ENCODE assay signal across 10 mouse cellular contexts in genomic region chr14:43987404-43987803, GRCm38 (mm10). TPM values are rescaled to one million over a fixed set of nuclear protein-coding genes. Genes with fewer than 3 reads are reported as not detected.
DNase-seq lines count a peak whose midpoint lies in the region; ATAC-seq and TF ChIP-seq lines count a peak whose summit lies in the region.
"Not testable (repeated sequence)": the region's sequence is repeated elsewhere in the genome, so short reads cannot be mapped to it uniquely, and the experiment has no call there.
"Had no signal": no experiment of that assay in that cellular context is flagged by ENCODE, and none has a peak within 500 bp of the region (broad histone marks: within the 10 kb centered on the region; RNA-seq: fewer than 3 reads in every experiment).

No protein-coding gene starts in this region.

- CTCF ChIA-PET in Patski (lab: Charles Lee): not testable (repeated sequence)

- not testable (repeated sequence) for H3K4me2 ChIP-seq in hindbrain, embryonic 14.5 days (replicated peaks)

- H3K27me3 ChIP-seq in Patski; hindbrain, embryonic 14.5 days (ENCODE audit: control insufficient read depth, insufficient read depth, low read length): not testable (repeated sequence)

- not testable (repeated sequence) for H3K4me1 ChIP-seq in hindbrain, embryonic 14.5 days (replicated peaks; ENCODE audit: control insufficient read depth, insufficient read depth, low read length)

- POLR2A ChIA-PET in Patski (lab: Charles Lee): not testable (repeated sequence)

- not testable (repeated sequence) for H3K36me3 ChIP-seq in hindbrain, embryonic 14.5 days (replicated peaks; ENCODE audit: control insufficient read depth, insufficient read depth)

- not testable (repeated sequence) for H3K9ac ChIP-seq in hindbrain, embryonic 14.5 days

- in situ Hi-C loops in Patski (cut with MboI; ENCODE audit: low pct_unique_long_range_greater_than_20kb): not testable (repeated sequence)

- not testable (repeated sequence) for DNase-seq in Patski (ENCODE audit: low read depth, low spot score)
- DNase-seq in cerebellum, postnatal 10 days: peak; percentile 82
- peak; percentile 62 to 65 for DNase-seq in frontal cortex, postnatal 25 days (ENCODE audit: low spot score in 2 of 2)
- DNase-seq in hindbrain, embryonic 14.5 days (ENCODE audit: low spot score): peak; percentile 47
- DNase-seq in layer of hippocampus, postnatal 14 days (ENCODE audit: low spot score in 2 of 2): peak; percentile 51 to 64
- peak; percentile 73 for DNase-seq in lung, postnatal 14 days
- DNase-seq in ovary, postnatal 36 days (ENCODE audit: low spot score): peak; percentile 61
- peak; percentile 46 for DNase-seq in thymus, postnatal 25 days

- WGBS in hindbrain, embryonic 14.5 days: 19% methylated on average over 5 of the region's 5 CpGs

- not testable (repeated sequence) for H3K27ac ChIP-seq in hindbrain, embryonic 14.5 days

- peak; percentile 62 for ATAC-seq in Patski
- ATAC-seq in hindbrain, embryonic 14.5 days (ENCODE audit: low FRiP score): not testable (repeated sequence)

- peak; percentile 62 for TF ChIP-seq CTCF in Patski (IDR thresholded peaks at IDR 0.05)

- not testable (repeated sequence) for H3K9me3 ChIP-seq in hindbrain, embryonic 14.5 days (ENCODE audit: control insufficient read depth, low read length)

- not testable (repeated sequence) for H3K4me3 ChIP-seq in hindbrain, embryonic 14.5 days (replicated peaks; ENCODE audit: low read length)

RNA-seq across cellular contexts. Expression of gene Ang6, which starts 14.7 kb away (rescaled TPM):
- polyA plus RNA-seq in Patski (2021): not detected
- polyA plus RNA-seq in hindbrain, embryonic 14.5 days (2014; fragmentation: Nextera tagmentation; extraction: Ambion mirVana): not detected in 2 replicates
- not detected for total RNA-seq in layer of hippocampus, postnatal 14 days (2021)
- polyA plus RNA-seq: embryonic facial prominence, embryonic 15.5 days; stomach, embryonic 14.5 days had no signal

RNA-seq across cellular contexts. Expression of gene Ang5, which starts 30.5 kb away (rescaled TPM):
- polyA plus RNA-seq in Patski (2021): not detected
- not detected in 2 replicates for polyA plus RNA-seq in hindbrain, embryonic 14.5 days (2014; fragmentation: Nextera tagmentation; extraction: Ambion mirVana)
- not detected for total RNA-seq in layer of hippocampus, postnatal 14 days (2021)
- polyA plus RNA-seq: embryonic facial prominence, embryonic 15.5 days; stomach, embryonic 14.5 days had no signal
